Mouse (Mus musculus) liver, postnatal 0 days (tissue): Measurements from ENCODE around the gene Ntan1. TPM values are rescaled to one million over a fixed set of nuclear protein-coding genes. Genes with fewer than 3 reads are reported as not detected.
A peak's percentile ranks its signal among the peaks of the same experiment; 100 is the strongest.
"Not testable (repeated sequence)": the region's sequence is repeated elsewhere in the genome, so short reads cannot be mapped to it uniquely, and the experiment has no call there.

Experiments used
- ATAC-seq: fragments of 200-750 bp; cut with Nextera tagmentation; 2 replicates; pipeline ENCODE4 v1.8.0; 2017; ENCODE audit warnings: mild to moderate bottlenecking, moderate library complexity
- DNase-seq: peaks from one replicate; pipeline ENCODE4 v3.0.0-alpha.2; 2016
- H3K27ac ChIP-seq: fragments of 300-500 bp; sonication (generic); 2 replicates; pipeline ENCODE4 v1.5.1; 2014; ENCODE audit warnings: antibody characterized with exemption, moderate library complexity, mild to moderate bottlenecking, low read depth
- H3K27me3 ChIP-seq: fragments of 300-500 bp; sonication (generic); 2 replicates; pipeline ENCODE4 v1.6.1; 2014; ENCODE audit warnings: low read length, control low read depth, mixed read lengths; ENCODE audit not compliant: insufficient read depth
- H3K36me3 ChIP-seq: fragments of 300-500 bp; sonication (generic); replicated peaks from 2 replicates; pipeline ENCODE4 v1.6.1; 2014; ENCODE audit warnings: mild to moderate bottlenecking, control low read depth, low read length, moderate library complexity, mixed read lengths; ENCODE audit not compliant: insufficient read depth
- H3K4me1 ChIP-seq: fragments of 300-500 bp; sonication (generic); 2 replicates; pipeline ENCODE4 v1.6.1; 2014; ENCODE audit warnings: antibody characterized with exemption, mild to moderate bottlenecking, control low read depth; ENCODE audit not compliant: insufficient read depth
- H3K4me2 ChIP-seq: fragments of 300-500 bp; sonication (generic); 2 replicates; pipeline ENCODE4 v1.6.1; 2014; ENCODE audit warnings: low read depth, mild to moderate bottlenecking, low read length, moderate library complexity, mixed read lengths
- H3K4me3 ChIP-seq: fragments of 300-500 bp; sonication (generic); 2 replicates; pipeline ENCODE4 v1.5.1; 2014; ENCODE audit warnings: low read depth, low read length
- H3K9ac ChIP-seq: fragments of 300-500 bp; sonication (generic); replicated peaks from 2 replicates; pipeline ENCODE4 v1.6.1; 2014; ENCODE audit warnings: mild to moderate bottlenecking, moderate library complexity
- H3K9me3 ChIP-seq: fragments of 300-500 bp; sonication (generic); 2 replicates; pipeline ENCODE4 v1.6.1; 2016; ENCODE audit warnings: mild to moderate bottlenecking, control low read depth, low read length, mixed read lengths
- CTCF ChIP-seq: sonication (generic); IDR thresholded peaks from 2 replicates; pipeline ENCODE4 v1.5.1; 2016; ENCODE audit warnings: antibody characterized with exemption, low read depth
- EP300 ChIP-seq: IDR thresholded peaks from 2 replicates; pipeline ENCODE4 v1.6.1; 2016; ENCODE audit warnings: antibody characterized with exemption, low read depth, mild to moderate bottlenecking
- WGBS: fragments of 180-500 bp; shearing (Covaris S2); extraction: QIAGEN DNeasy Blood & Tissue Kit; methylation state at CpG from one replicate; pipeline ENCODE4 v1.1.7; 2014; ENCODE audit not compliant: insufficient replicate concordance; 5-methylcytosine and 5-hydroxymethylcytosine counted together
- polyA plus RNA-seq: library from polyadenylated mRNA; unstranded; fragments of >200 nt; fragmentation: Nextera tagmentation; extraction: Ambion mirVana; gene quantifications from 2 replicates; pipeline ENCODE4 v1.2.1, GENCODE M21; 2015

Ntan1 gene
- 34.3 and 39.4 TPM in 2 replicates for polyA plus RNA-seq

- H3K36me3 ChIP-seq = peaks cover 6% of the 10 kb centered on the region; the same call in 1 of the 2 replicates
- peaks cover 22% of the 10 kb centered on the region; the same call in 1 of the 2 replicates for H3K4me1 ChIP-seq
- H3K4me2 ChIP-seq = peak within 1 kb of the TSS; percentile 94
- ATAC-seq = peak; percentile 96
- H3K4me3 ChIP-seq = peak within 1 kb of the TSS; percentile 80
- under 1% methylated on average over 52 of the region's 58 CpGs for WGBS
- H3K27ac ChIP-seq = peak within 1 kb of the TSS; percentile 85
- peak; percentile 98 for DNase-seq
- H3K27me3 ChIP-seq = no peaks in the 10 kb centered on the region
- no peaks in the 10 kb centered on the region for H3K9me3 ChIP-seq
- peak within 1 kb of the TSS; percentile 91 for H3K9ac ChIP-seq
- TF ChIP-seq EP300 = no peak
- no peak for TF ChIP-seq CTCF
Observed at GRCm38 (mm10) chr16:13818560-13819393, at the start of gene Ntan1. Ntan1 (plus strand) TSS chr16:13818845.

- not testable (repeated sequence) for H3K4me2 ChIP-seq, ATAC-seq, H3K36me3 ChIP-seq, H3K4me1 ChIP-seq, H3K4me3 ChIP-seq, H3K27me3 ChIP-seq, H3K9me3 ChIP-seq, H3K27ac ChIP-seq, H3K9ac ChIP-seq, DNase-seq
- 65% methylated on average over 4 of the region's 4 CpGs for WGBS
Observed at GRCm38 (mm10) chr16:13771603-13772002, 47.0 kb upstream of the Ntan1 start.

GRCm38 (mm10) chr16:13772051-13772450, 46.6 kb upstream of the Ntan1 start:
- H3K4me1 ChIP-seq, H3K36me3 ChIP-seq, H3K9ac ChIP-seq, H3K4me2 ChIP-seq, H3K9me3 ChIP-seq, DNase-seq, H3K4me3 ChIP-seq, H3K27me3 ChIP-seq, H3K27ac ChIP-seq, ATAC-seq: not testable (repeated sequence)
- WGBS = 79% methylated on average over 5 of the region's 5 CpGs

- not testable (repeated sequence) for H3K27ac ChIP-seq, H3K4me3 ChIP-seq, H3K4me2 ChIP-seq, H3K27me3 ChIP-seq, H3K36me3 ChIP-seq, DNase-seq, H3K9ac ChIP-seq, H3K9me3 ChIP-seq, H3K4me1 ChIP-seq, ATAC-seq
- WGBS = 60% methylated on average over 2 of the region's 2 CpGs
Observed at GRCm38 (mm10) chr16:13774011-13774410, 44.6 kb upstream of the Ntan1 start.

- H3K4me3 ChIP-seq, H3K9me3 ChIP-seq, H3K4me1 ChIP-seq, H3K36me3 ChIP-seq, DNase-seq, H3K4me2 ChIP-seq, H3K27me3 ChIP-seq, H3K27ac ChIP-seq, H3K9ac ChIP-seq: not testable (repeated sequence)
- ATAC-seq = 0 out of 2 replicates have a peak, but pooled peaks have one; percentile 31
- WGBS = 73% methylated on average over 3 of the region's 3 CpGs
Observed at GRCm38 (mm10) chr16:13774651-13775050, 44.0 kb upstream of the Ntan1 start.

GRCm38 (mm10) chr16:13780353-13781036, 38.1 kb upstream of the Ntan1 start, which contains the start of gene Rrn3:
Rrn3 (plus strand) TSS chr16:13780708.
- peak; percentile 90 for DNase-seq

More at GRCm38 (mm10) chr16:13780353-13781036, 38.1 kb upstream of the Ntan1 start, which contains the start of gene Rrn3:
- Histone ChIP-seq H3K4me1 (peaks cover 19% of the 10 kb centered on the region), H3K4me3 (peak within 1 kb of the TSS; percentile 94), H3K9ac (peak within 1 kb of the TSS; percentile 97), H3K27ac (peak within 1 kb of the TSS; percentile 88), H3K27me3 (no peaks in the 10 kb centered on the region), H3K9me3 (no peaks in the 10 kb centered on the region), H3K36me3 (peaks cover 16% of the 10 kb centered on the region), H3K4me2 (peak within 1 kb of the TSS; percentile 88)
- TF ChIP-seq CTCF (0 out of 2 replicates have a peak, but pooled peaks have one; percentile 4), EP300 (no peak)
- under 1% methylated on average over 52 of the region's 57 CpGs for WGBS
- peak; percentile 98 for ATAC-seq
